Mouse (Mus musculus) ES-E14 (cell line): ENCODE data around the gene Ergic1. TPM values are rescaled to one million over a fixed set of nuclear protein-coding genes. Genes with fewer than 3 reads are reported as not detected.

Source experiments
- DNase-seq: peaks from one replicate; pipeline ENCODE4 v3.0.0-alpha.2; 2013; ENCODE audit warnings: low read depth, low spot score
- H3K27ac ChIP-seq: 2 replicates; pipeline ENCODE4 v1.5.1; 2012; ENCODE audit warnings: low read depth, mild to moderate bottlenecking, low read length, moderate library complexity, mixed read lengths; ENCODE audit not compliant: poor library complexity, insufficient read depth, severe bottlenecking
- H3K36me3 ChIP-seq: 2 replicates; pipeline ENCODE4 v1.6.1; 2012; ENCODE audit warnings: mild to moderate bottlenecking, low read length, moderate library complexity, mixed read lengths; ENCODE audit not compliant: control insufficient read depth, poor library complexity, insufficient read depth, severe bottlenecking
- H3K4me1 ChIP-seq, 2 experiments: fragments of 150-350 bp in 1 of 2; sonication (generic) in 1 of 2; 2 replicates each; pipeline ENCODE4 v1.6.1; 2012; ENCODE audit warnings: low read length in 2 of 2, mild to moderate bottlenecking in 1 of 2, mixed read lengths in 1 of 2; ENCODE audit not compliant: control insufficient read depth in 2 of 2, insufficient read depth in 2 of 2, poor library complexity in 1 of 2
- H3K4me3 ChIP-seq, 2 experiments: fragments of 150-350 bp in 1 of 2; sonication (generic) in 1 of 2; 2 replicates each; pipeline ENCODE4 v1.5.1; 2012; ENCODE audit warnings: low read length in 2 of 2, low read depth in 1 of 2, mild to moderate bottlenecking in 1 of 2, mixed read lengths in 1 of 2; ENCODE audit not compliant: insufficient read depth in 1 of 2, poor library complexity in 1 of 2, severe bottlenecking in 1 of 2
- H3K9ac ChIP-seq: 2 replicates; pipeline ENCODE4 v1.6.1; 2012; ENCODE audit warnings: low read depth, mild to moderate bottlenecking, low read length, mixed read lengths; ENCODE audit not compliant: poor library complexity, insufficient read depth, severe bottlenecking
- H3K9me3 ChIP-seq: fragments of 150-350 bp; sonication (generic); 2 replicates; pipeline ENCODE4 v1.6.1; 2012; ENCODE audit warnings: low read depth, mild to moderate bottlenecking, low read length; ENCODE audit not compliant: control insufficient read depth, insufficient read depth
- CHD2 ChIP-seq: IDR thresholded peaks from 2 replicates; pipeline ENCODE4 v1.6.1; 2014; ENCODE audit warnings: mild to moderate bottlenecking, low read depth, low read length, inconsistent platforms
- HCFC1 ChIP-seq: IDR thresholded peaks from 2 replicates; pipeline ENCODE4 v1.6.1; 2012; ENCODE audit warnings: low read length, inconsistent platforms, borderline replicate concordance; ENCODE audit not compliant: insufficient read depth
- MAFK ChIP-seq: IDR thresholded peaks from 2 replicates; pipeline ENCODE4 v1.6.1; 2014; ENCODE audit warnings: mild to moderate bottlenecking, low read depth, low read length, inconsistent platforms; ENCODE audit not compliant: insufficient read depth
- ZC3H11A ChIP-seq: IDR thresholded peaks from 2 replicates; pipeline ENCODE4 v1.6.1; 2012; ENCODE audit warnings: low read depth, mild to moderate bottlenecking, inconsistent platforms, low read length, borderline replicate concordance
- ZNF384 ChIP-seq: IDR thresholded peaks from 2 replicates; pipeline ENCODE4 v1.6.1; 2012; ENCODE audit warnings: low read depth, low read length, inconsistent platforms
- in situ Hi-C, 2 experiments: fragments of 600-800 bp; cut with MboI; formaldehyde crosslinking; loops; one replicate each; pipeline ENCODE4 v1.15.1; 2025; ENCODE audit warnings: low sequenced_read_pairs in 2 of 2, inconsistent platforms in 1 of 2; ENCODE audit not compliant: unreplicated experiment in 2 of 2
- total RNA-seq: library from RNA; depleted of rRNA; stranded (reverse); fragments of 300-350 nt; gene quantifications from 2 replicates; pipeline ENCODE4 v1.2.3, GENCODE M21; 2012

Ergic1 gene
- total RNA-seq, 1 experiment: 97.5 TPM

- TF ChIP-seq ZNF384 (no peak), CHD2 (no peak), HCFC1 (no peak), MAFK (no peak), ZC3H11A (no peak)
- Histone ChIP-seq H3K4me1 (peaks cover 19 to 36% of the 10 kb centered on the region in 2 experiments), H3K27ac (peak overlapping the region; percentile 92), H3K9me3 (no peaks in the 10 kb centered on the region), H3K9ac (no peak overlapping the region), H3K36me3 (no peaks in the 10 kb centered on the region; the same call in 1 of the 2 replicates), H3K4me3 (no peak overlapping the region; a peak in 1 of 4 replicates)
- in situ Hi-C loops: no loop called here
- DNase-seq: no peak
Observed at GRCm38 (mm10) chr17:26596856-26597481, 35.7 kb downstream of the Ergic1 start.

GRCm38 (mm10) chr17:26598845-26599244 is 37.6 kb downstream of the Ergic1 start:
- Histone ChIP-seq H3K27ac (no peak overlapping the region), H3K9ac (no peak overlapping the region), H3K4me3 (no peak overlapping the region), H3K9me3 (no peaks in the 10 kb centered on the region), H3K4me1 (peaks cover 20 to 48% of the 10 kb centered on the region in 2 experiments), H3K36me3 (no peaks in the 10 kb centered on the region; the same call in 1 of the 2 replicates)
- in situ Hi-C loops: no loop called here
- DNase-seq: no peak
- no peak for TF ChIP-seq ZNF384

GRCm38 (mm10) chr17:26600913-26601447 is 39.7 kb downstream of the Ergic1 start:
- Histone ChIP-seq H3K9me3 (no peaks in the 10 kb centered on the region), H3K4me3 (no peak overlapping the region), H3K9ac (no peak overlapping the region; the same call in 1 of the 2 replicates), H3K4me1 (peaks cover 17 to 37% of the 10 kb centered on the region in 2 experiments), H3K27ac (peak overlapping the region; percentile 60; the same call in 1 of the 2 replicates), H3K36me3 (no peaks in the 10 kb centered on the region)
- TF ChIP-seq MAFK: no peak
- no peak for TF ChIP-seq ZNF384
- in situ Hi-C loops: no loop called here
- peak; percentile 79 for DNase-seq

GRCm38 (mm10) chr17:26601514-26601913 is 40.2 kb downstream of the Ergic1 start:
- Histone ChIP-seq H3K9me3 (no peaks in the 10 kb centered on the region), H3K9ac (no peak overlapping the region; the same call in 1 of the 2 replicates), H3K27ac (peak overlapping the region; percentile 60; the same call in 1 of the 2 replicates), H3K4me1 (peaks cover 16 to 36% of the 10 kb centered on the region in 2 experiments), H3K36me3 (no peaks in the 10 kb centered on the region), H3K4me3 (no peak overlapping the region)
- DNase-seq: no peak
- in situ Hi-C loops: no loop called here
- TF ChIP-seq CHD2 (no peak), ZNF384 (no peak), ZC3H11A (no peak), MAFK (no peak), HCFC1 (no peak)

GRCm38 (mm10) chr17:26601926-26602325 is 40.6 kb downstream of the Ergic1 start:
- peak overlapping the region; percentile 60; the same call in 1 of the 2 replicates for H3K27ac ChIP-seq

More at GRCm38 (mm10) chr17:26601926-26602325, 40.6 kb downstream of the Ergic1 start:
- DNase-seq: no peak
- TF ChIP-seq MAFK (no peak), HCFC1 (no peak), CHD2 (no peak), ZC3H11A (no peak), ZNF384 (no peak)
- H3K4me3 ChIP-seq: no peak overlapping the region
- in situ Hi-C loops: no loop called here
- H3K36me3 ChIP-seq: no peaks in the 10 kb centered on the region
- peak overlapping the region; percentile 1; the same call in 1 of the 2 replicates for H3K9ac ChIP-seq
- no peaks in the 10 kb centered on the region for H3K9me3 ChIP-seq
- peaks cover 16 to 35% of the 10 kb centered on the region in 2 experiments for H3K4me1 ChIP-seq
